12 mouse cellular contexts compared by ENCODE assay signal in genomic region chr7:36692381-36692780, GRCm38 (mm10). TPM values are rescaled to one million over a fixed set of nuclear protein-coding genes. Genes with fewer than 3 reads are reported as not detected.
DNase-seq lines count a peak whose midpoint lies in the region; ATAC-seq and TF ChIP-seq lines count a peak whose summit lies in the region.
"Had no signal": no experiment of that assay in that cellular context is flagged by ENCODE, and none has a peak within 500 bp of the region (broad histone marks: within the 10 kb centered on the region; RNA-seq: fewer than 3 reads in every experiment).

No protein-coding gene starts in this region.

- no peak overlapping the region for H3K9ac ChIP-seq in kidney, postnatal 0 days (ENCODE audit: low read depth, low read length)
- H3K9ac ChIP-seq in embryonic facial prominence, embryonic 14.5 days (ENCODE audit: low read depth, low read length), result no peak overlapping the region
- H3K9ac ChIP-seq in hindbrain, embryonic 15.5 days, result no peak overlapping the region
- H3K9ac ChIP-seq: heart, embryonic 12.5 days had no signal

- DNase-seq in kidney, postnatal 0 days (ENCODE audit: low spot score), result no peak
- no peak for DNase-seq in kidney, postnatal 25 days
- DNase-seq in embryonic facial prominence, embryonic 14.5 days (ENCODE audit: low spot score), result no peak
- DNase-seq in layer of hippocampus, adult 11-12 months (ENCODE audit: low spot score), result no peak
- DNase-seq in thymus, postnatal 4 days, result no peak
- DNase-seq in urinary bladder, adult 2 months (ENCODE audit: low spot score), result no peak
- DNase-seq: cerebellum, postnatal 10 days; kidney, postnatal 36 days had no signal

- H3K4me3 ChIP-seq in kidney, postnatal 0 days (replicated peaks; ENCODE audit: low read depth, low read length), result 0 out of 2 replicates have a peak overlapping the region, but pooled peaks have one; percentile 1
- H3K4me3 ChIP-seq in embryonic facial prominence, embryonic 14.5 days (ENCODE audit: low read depth, low read length), result 0 out of 2 replicates have a peak overlapping the region, but pooled peaks have one; percentile 14
- H3K4me3 ChIP-seq in hindbrain, embryonic 15.5 days, result no peak overlapping the region
- H3K4me3 ChIP-seq in myocyte, result no peak overlapping the region
- H3K4me3 ChIP-seq: heart, embryonic 12.5 days had no signal

- H3K27ac ChIP-seq in kidney, postnatal 0 days, result no peak overlapping the region
- no peak overlapping the region for H3K27ac ChIP-seq in embryonic facial prominence, embryonic 14.5 days (replicated peaks; ENCODE audit: low read depth, low read length)
- no peak overlapping the region for H3K27ac ChIP-seq in hindbrain, embryonic 15.5 days (replicated peaks)
- H3K27ac ChIP-seq: macrophage had no signal

- peaks cover 58% of the 10 kb centered on the region for H3K27me3 ChIP-seq in kidney, postnatal 0 days (ENCODE audit: insufficient read depth, low read length)
- peaks cover 69% of the 10 kb centered on the region for H3K27me3 ChIP-seq in embryonic facial prominence, embryonic 14.5 days (replicated peaks; ENCODE audit: control insufficient read depth, insufficient read depth, low read length)
- H3K27me3 ChIP-seq in hindbrain, embryonic 15.5 days, result peaks cover 20% of the 10 kb centered on the region
- no peaks in the 10 kb centered on the region for H3K27me3 ChIP-seq in myocyte (ENCODE audit: control insufficient read depth, insufficient read depth, insufficient read length)

- peaks cover 44% of the 10 kb centered on the region for H3K79me2 ChIP-seq in myocyte (ENCODE audit: control insufficient read depth, insufficient read depth)

- no peak for TF ChIP-seq CTCF in kidney, postnatal 0 days (IDR thresholded peaks at IDR 0.05; ENCODE audit: low read depth)

- H3ac ChIP-seq in myocyte (ENCODE audit: control insufficient read depth, insufficient read length), result no peak overlapping the region

- WGBS in kidney, postnatal 0 days, result 7% methylated on average over 5 of the region's 5 CpGs
- 0% methylated on average over 5 of the region's 5 CpGs for WGBS in embryonic facial prominence, embryonic 14.5 days
- 8% methylated on average over 5 of the region's 5 CpGs for WGBS in hindbrain, embryonic 15.5 days

- no peaks in the 10 kb centered on the region for H3K36me3 ChIP-seq in kidney, postnatal 0 days (ENCODE audit: insufficient read depth, low read length)
- H3K36me3 ChIP-seq in embryonic facial prominence, embryonic 14.5 days (ENCODE audit: control insufficient read depth, insufficient read depth, low read length), result no peaks in the 10 kb centered on the region
- no peaks in the 10 kb centered on the region for H3K36me3 ChIP-seq in hindbrain, embryonic 15.5 days
- no peaks in the 10 kb centered on the region for H3K36me3 ChIP-seq in myocyte (ENCODE audit: control insufficient read depth, insufficient read depth)
- H3K36me3 ChIP-seq: heart, embryonic 12.5 days had no signal

- no peak for TF ChIP-seq POLR2A in myocyte (IDR thresholded peaks at IDR 0.05; ENCODE audit: insufficient read length, low read depth)

- no peak for ATAC-seq in kidney, postnatal 0 days (replicated peaks; ENCODE audit: low FRiP score, low read depth)
- ATAC-seq in embryonic facial prominence, embryonic 14.5 days (ENCODE audit: low read depth), result no peak
- no peak for ATAC-seq in hindbrain, embryonic 15.5 days (ENCODE audit: low FRiP score, low read depth)

- peaks cover 6% of the 10 kb centered on the region; the same call in 1 of the 2 replicates for H3K4me1 ChIP-seq in kidney, postnatal 0 days (replicated peaks; ENCODE audit: insufficient read depth, low read length)
- peaks cover 7% of the 10 kb centered on the region for H3K4me1 ChIP-seq in embryonic facial prominence, embryonic 14.5 days (ENCODE audit: control insufficient read depth, insufficient read depth, low read length)
- H3K4me1 ChIP-seq in hindbrain, embryonic 15.5 days (replicated peaks), result peaks cover 34% of the 10 kb centered on the region

- peak overlapping the region; percentile 34 for H3K4me2 ChIP-seq in kidney, postnatal 0 days (ENCODE audit: low read length)
- H3K4me2 ChIP-seq in embryonic facial prominence, embryonic 14.5 days (ENCODE audit: low read depth, low read length), result peak overlapping the region; percentile 33; the same call in 1 of the 2 replicates
- peak overlapping the region; percentile 35; the same call in 1 of the 2 replicates for H3K4me2 ChIP-seq in hindbrain, embryonic 15.5 days
- H3K4me2 ChIP-seq in myocyte (ENCODE audit: low read depth), result peak overlapping the region; percentile 62
- H3K4me2 ChIP-seq: heart, embryonic 12.5 days had no signal

- no peaks in the 10 kb centered on the region for H3K9me3 ChIP-seq in kidney, postnatal 0 days (replicated peaks; ENCODE audit: low read length)
- no peaks in the 10 kb centered on the region for H3K9me3 ChIP-seq in embryonic facial prominence, embryonic 14.5 days (ENCODE audit: control insufficient read depth, low read length)
- no peaks in the 10 kb centered on the region for H3K9me3 ChIP-seq in hindbrain, embryonic 15.5 days
- H3K9me3 ChIP-seq: heart, embryonic 12.5 days had no signal

TF ChIP-seq in myocyte, 11 proteins besides CTCF, POLR2A, EP300 and RAD21:
- TF ChIP-seq REST (IDR thresholded peaks at IDR 0.05; ENCODE audit: insufficient read depth, insufficient read length) (no peak), MYOG (IDR thresholded peaks at IDR 0.05; ENCODE audit: control insufficient read depth in 1 of 3, insufficient read depth in 1 of 3, insufficient read length in 2 of 3, low read depth in 2 of 3) (no peak), TCF12 (IDR thresholded peaks at IDR 0.05; ENCODE audit: insufficient read depth, poor library complexity, severe bottlenecking) (no peak), MAX (IDR thresholded peaks at IDR 0.05; ENCODE audit: low read depth) (no peak), CEBPB (IDR thresholded peaks at IDR 0.05; ENCODE audit: insufficient read depth, poor library complexity, severe bottlenecking) (no peak), E2F4 (IDR thresholded peaks at IDR 0.05; ENCODE audit: insufficient read depth) (no peak), USF1 (IDR thresholded peaks at IDR 0.05; ENCODE audit: low read depth) (no peak), TCF3 (IDR thresholded peaks at IDR 0.05; ENCODE audit: insufficient read length, low read depth) (no peak), MYOD1 (IDR thresholded peaks at IDR 0.05; ENCODE audit: control insufficient read depth in 1 of 3, insufficient read length in 2 of 3, low read depth in 2 of 3) (no peak)

RNA-seq across cellular contexts. Expression of gene Tshz3, which starts 5.5 kb away (rescaled TPM):
- polyA plus RNA-seq in kidney, postnatal 0 days (2015; fragmentation: Nextera tagmentation; extraction: Ambion mirVana), result 4.5 and 5.3 TPM in 2 replicates
- polyA plus RNA-seq in embryonic facial prominence, embryonic 14.5 days (2014; fragmentation: Nextera tagmentation; extraction: Ambion mirVana), result 9.3 and 12.0 TPM in 2 replicates
- polyA plus RNA-seq in hindbrain, embryonic 15.5 days (2015; fragmentation: Nextera tagmentation; extraction: Ambion mirVana), result 27.4 and 35.8 TPM in 2 replicates
- 6.5 TPM for polyA plus RNA-seq in myocyte (2012; fragmentation: generic; extraction: Trizol)
- 22.7 and 34.0 TPM in 2 replicates for polyA plus RNA-seq in urinary bladder, adult 2 months (2012; rRNA removed)
- polyA plus RNA-seq: macrophage had no signal

Comparison
In these comparisons a context has a peak if more than half of its experiments do, and no peak if none do; other contexts are left out.
1. H3K4me3 ChIP-seq: peak in kidney, postnatal 0 days (single experiment) and embryonic facial prominence, embryonic 14.5 days (single experiment); none in hindbrain, embryonic 15.5 days (single experiment) and myocyte (single experiment).
2. Peak in every context shown above with its lines, with median percentiles within 50 percentile points of each other: H3K4me2 ChIP-seq.